Mouse (Mus musculus): ENCODE measurements around the gene Fkbp4. TPM values are rescaled to one million over a fixed set of nuclear protein-coding genes. Genes with fewer than 3 reads are reported as not detected.

Fkbp4 gene
- total RNA-seq, 2 experiments from 2014 or later = 368 to 372 TPM

GRCm38 (mm10) chr6:128438871-128439341 lies 429 bp upstream of the Fkbp4 start:
- intact Hi-C loops (cut with DNase I) = no loop called here
- DNase-seq (ENCODE audit: low spot score) = no peak

- DNase-seq (ENCODE audit: low spot score) = peak; percentile 26
- intact Hi-C loops (cut with DNase I) = no loop called here
These were observed 653 bp downstream of the Fkbp4 start for GRCm38 (mm10) chr6:128437731-128438316.

- DNase-seq (ENCODE audit: low spot score) = no peak
- intact Hi-C loops (cut with DNase I) = no loop called here
These were observed 1.2 kb downstream of the Fkbp4 start for GRCm38 (mm10) chr6:128437288-128437687.

GRCm38 (mm10) chr6:128436356-128437005 lies 2.0 kb downstream of the Fkbp4 start:
- intact Hi-C loops (cut with DNase I) = no loop called here
- DNase-seq (ENCODE audit: low spot score) = no peak

GRCm38 (mm10) chr6:128435474-128435873 lies 3.0 kb downstream of the Fkbp4 start:
- DNase-seq (ENCODE audit: low spot score) = peak; percentile 69
- intact Hi-C loops (cut with DNase I) = no loop called here

GRCm38 (mm10) chr6:128433566-128433965 lies 4.9 kb downstream of the Fkbp4 start:
- intact Hi-C loops (cut with DNase I) = no loop called here
- DNase-seq (ENCODE audit: low spot score) = no peak

- intact Hi-C loops (cut with DNase I) = no loop called here
- no peak for DNase-seq (ENCODE audit: low spot score)
These were observed 6.0 kb downstream of the Fkbp4 start for GRCm38 (mm10) chr6:128432356-128432915.

GRCm38 (mm10) chr6:128429826-128430225 lies 8.7 kb downstream of the Fkbp4 start:
- intact Hi-C loops (cut with DNase I) = no loop called here
- no peak for DNase-seq (ENCODE audit: low spot score)

GRCm38 (mm10) chr6:128429300-128429699 lies 9.2 kb downstream of the Fkbp4 start:
- intact Hi-C loops (cut with DNase I) = no loop called here
- no peak for DNase-seq (ENCODE audit: low spot score)

- intact Hi-C loops (cut with DNase I) = no loop called here
- no peak for DNase-seq (ENCODE audit: low spot score)
These were observed 10.9 kb downstream of the Fkbp4 start for GRCm38 (mm10) chr6:128427571-128427970.

- DNase-seq (ENCODE audit: low spot score) = no peak
- intact Hi-C loops (cut with DNase I) = no loop called here
These were observed 13.4 kb downstream of the Fkbp4 start for GRCm38 (mm10) chr6:128425046-128425445.

GRCm38 (mm10) chr6:128424269-128425019 lies 14.0 kb downstream of the Fkbp4 start, which contains the start of gene Itfg2:
Gene Itfg2 (minus strand): TSS chr6:128424931.
- intact Hi-C loops (cut with DNase I) = no loop called here
- DNase-seq (ENCODE audit: low spot score) = peak; percentile 93

GRCm38 (mm10) chr6:128423496-128424268 lies 14.8 kb downstream of the Fkbp4 start:
- intact Hi-C loops (cut with DNase I) = no loop called here

GRCm38 (mm10) chr6:128421480-128421879 lies 17.0 kb downstream of the Fkbp4 start:
- intact Hi-C loops (cut with DNase I) = no loop called here
- DNase-seq (ENCODE audit: low spot score) = no peak

More at GRCm38 (mm10) chr6:128423496-128424268, 14.8 kb downstream of the Fkbp4 start:
- DNase-seq (ENCODE audit: low spot score) = no peak

- DNase-seq (ENCODE audit: low spot score) = no peak
- intact Hi-C loops (cut with DNase I) = no loop called here
These were observed 17.4 kb downstream of the Fkbp4 start for GRCm38 (mm10) chr6:128421036-128421435.

GRCm38 (mm10) chr6:128418076-128418475 lies 20.4 kb downstream of the Fkbp4 start:
- intact Hi-C loops (cut with DNase I) = no loop called here

GRCm38 (mm10) chr6:128416169-128416568 lies 22.3 kb downstream of the Fkbp4 start:
- DNase-seq (ENCODE audit: low spot score) = no peak
- intact Hi-C loops (cut with DNase I) = no loop called here

More at GRCm38 (mm10) chr6:128418076-128418475, 20.4 kb downstream of the Fkbp4 start:
- DNase-seq (ENCODE audit: low spot score) = no peak

GRCm38 (mm10) chr6:128411115-128411514 lies 27.4 kb downstream of the Fkbp4 start:
- intact Hi-C loops (cut with DNase I) = loop anchor here (1.0 to 5.0 kb wide), 4 partner anchors 30 to 176 kb away; partner anchors contain the start of genes Foxm1 and Rhno1
- no peak for DNase-seq (ENCODE audit: low spot score)

GRCm38 (mm10) chr6:128410305-128410704 lies 28.2 kb downstream of the Fkbp4 start:
- intact Hi-C loops (cut with DNase I) = loop anchor here (2.0 to 5.0 kb wide), 3 partner anchors 30 to 176 kb away; partner anchors contain the start of genes Foxm1 and Rhno1
- no peak for DNase-seq (ENCODE audit: low spot score)
